Comparison of ENCODE assay signal across 7 mouse cellular contexts in genomic region chr3:145118254-145119001, GRCm38 (mm10). TPM values are rescaled to one million over a fixed set of nuclear protein-coding genes. Genes with fewer than 3 reads are reported as not detected.
DNase-seq lines count a peak whose midpoint lies in the region; ATAC-seq and TF ChIP-seq lines count a peak whose summit lies in the region.

Gene Odf2l (plus strand): TSS chr3:145118588.

- peak; percentile 99 for ATAC-seq in intestine, postnatal 0 days
- ATAC-seq in midbrain, embryonic 12.5 days (ENCODE audit: low FRiP score, low read depth): peak; percentile 99

- H3K4me3 ChIP-seq in intestine, postnatal 0 days (ENCODE audit: low read depth, low read length): peak within 1 kb of the TSS; percentile 68
- H3K4me3 ChIP-seq in midbrain, embryonic 12.5 days: peak within 1 kb of the TSS; percentile 80
- peak within 1 kb of the TSS; percentile 86 for H3K4me3 ChIP-seq in small intestine, adult 2 months (ENCODE audit: low read depth, low read length)

- WGBS in intestine, postnatal 0 days: under 1% methylated on average over 57 of the region's 57 CpGs
- WGBS in midbrain, embryonic 12.5 days: under 1% methylated on average over 57 of the region's 57 CpGs
- under 1% methylated on average over 57 of the region's 57 CpGs for WGBS in small intestine, adult 2 months

- peak within 1 kb of the TSS; percentile 75 for H3K9ac ChIP-seq in intestine, postnatal 0 days (ENCODE audit: low read depth, low read length)
- H3K9ac ChIP-seq in midbrain, embryonic 12.5 days (replicated peaks): peak within 1 kb of the TSS; percentile 93

- H3K27me3 ChIP-seq in intestine, postnatal 0 days (replicated peaks; ENCODE audit: control insufficient read depth, insufficient read depth, low read length): no peaks in the 10 kb centered on the region
- H3K27me3 ChIP-seq in midbrain, embryonic 12.5 days: no peaks in the 10 kb centered on the region
- no peaks in the 10 kb centered on the region for H3K27me3 ChIP-seq in small intestine, adult 2 months (ENCODE audit: control insufficient read depth, insufficient read depth, low read length)

- DNase-seq in adrenal gland, adult 8-10 months: peak; percentile 96
- DNase-seq in embryo, embryonic 9.5 days (ENCODE audit: extremely low spot score): peak; percentile 97
- peak; percentile 94 to 97 for DNase-seq in gastrocnemius, postnatal 4 days (ENCODE audit: low spot score in 2 of 2)
- peak; percentile 98 for DNase-seq in left cerebral cortex, postnatal 4 days

- no peaks in the 10 kb centered on the region for H3K4me1 ChIP-seq in intestine, postnatal 0 days (replicated peaks; ENCODE audit: control insufficient read depth, insufficient read depth, low read length)
- H3K4me1 ChIP-seq in midbrain, embryonic 12.5 days: peaks cover 16% of the 10 kb centered on the region
- 0 out of 2 replicates have a peak, but pooled peaks cover 1% of the 10 kb centered on the region for H3K4me1 ChIP-seq in small intestine, adult 2 months (ENCODE audit: control insufficient read depth, insufficient read depth, insufficient read length, low read length)

- peak within 1 kb of the TSS; percentile 91 for H3K27ac ChIP-seq in intestine, postnatal 0 days (ENCODE audit: low read depth, low read length)
- H3K27ac ChIP-seq in midbrain, embryonic 12.5 days (replicated peaks): peak within 1 kb of the TSS; percentile 99
- H3K27ac ChIP-seq in small intestine, adult 2 months (ENCODE audit: insufficient read depth, low read depth, low read length): peak within 1 kb of the TSS; percentile 85

- no peaks in the 10 kb centered on the region for H3K9me3 ChIP-seq in intestine, postnatal 0 days (ENCODE audit: control insufficient read depth)
- H3K9me3 ChIP-seq in midbrain, embryonic 12.5 days: no peaks in the 10 kb centered on the region

- no peaks in the 10 kb centered on the region for H3K36me3 ChIP-seq in intestine, postnatal 0 days (ENCODE audit: control insufficient read depth, insufficient read depth)
- H3K36me3 ChIP-seq in midbrain, embryonic 12.5 days: no peaks in the 10 kb centered on the region
- H3K36me3 ChIP-seq in small intestine, adult 2 months (ENCODE audit: control insufficient read depth, insufficient read depth, low read length): no peaks in the 10 kb centered on the region

- TF ChIP-seq POLR2A in small intestine, adult 2 months (IDR thresholded peaks at IDR 0.05; ENCODE audit: low read depth, low read length): peak; percentile 8; the same call in 1 of the 2 replicates

- peak within 1 kb of the TSS; percentile 82 for H3K4me2 ChIP-seq in intestine, postnatal 0 days (replicated peaks; ENCODE audit: low read depth)
- peak within 1 kb of the TSS; percentile 71 for H3K4me2 ChIP-seq in midbrain, embryonic 12.5 days (replicated peaks)

- intact Hi-C loops in left cerebral cortex, postnatal 4 days (cut with DNase I): no loop called here

- no peak for TF ChIP-seq CTCF in intestine, postnatal 0 days (IDR thresholded peaks at IDR 0.05; ENCODE audit: low read depth)
- TF ChIP-seq CTCF in small intestine, adult 2 months (IDR thresholded peaks at IDR 0.05; ENCODE audit: extremely low read depth, insufficient read length, insufficient replicate concordance, low read depth, low read length): no peak

RNA-seq across cellular contexts. Expression of gene Odf2l, which starts in this region (rescaled TPM):
- 10 to 100 TPM; 18.1 to 26.7 (median 22.5) TPM for total RNA-seq in adrenal gland, adult 8-10 months (2022)
- total RNA-seq in gastrocnemius, postnatal 4 days (2021): 10 to 100 TPM; 11.3 to 17.6 TPM
- 11.4 and 14.6 TPM in 2 replicates for polyA plus RNA-seq in intestine, postnatal 0 days (2015; fragmentation: Nextera tagmentation; extraction: Ambion mirVana)
- 10 to 100 TPM; 20.3 to 24.4 TPM for total RNA-seq in left cerebral cortex, postnatal 4 days (2021)
- 28.5 and 31.7 TPM in 2 replicates for polyA plus RNA-seq in midbrain, embryonic 12.5 days (2016; fragmentation: Nextera tagmentation; extraction: Ambion mirVana)
- polyA plus RNA-seq in small intestine, adult 2 months (2012; rRNA removed): 0.62 and 0.74 TPM in 2 replicates

Comparison
In these comparisons a context has a peak if more than half of its experiments do, and no peak if none do; other contexts are left out.
1. Peak in every context shown above with its lines: DNase-seq, ATAC-seq, H3K4me3 ChIP-seq and H3K27ac ChIP-seq.